Mouse (Mus musculus) forebrain, postnatal 0 days (tissue): Measurements from ENCODE around the gene Vps26c. TPM values are rescaled to one million over a fixed set of nuclear protein-coding genes. Genes with fewer than 3 reads are reported as not detected.
A peak's percentile ranks its signal among the peaks of the same experiment; 100 is the strongest.

ENCODE experiments used
- ATAC-seq: fragments of 200-750 bp; cut with Nextera tagmentation; 2 replicates; pipeline ENCODE4 v1.8.0; 2017; ENCODE audit warnings: mild to moderate bottlenecking, moderate library complexity
- DNase-seq: peaks from one replicate; pipeline ENCODE4 v3.0.0-alpha.2; 2015
- H3K27ac ChIP-seq: fragments of 300-500 bp; sonication (generic); 2 replicates; pipeline ENCODE4 v1.5.1; 2014; ENCODE audit warnings: low read depth, mild to moderate bottlenecking, antibody characterized with exemption, low read length, moderate library complexity, mixed read lengths
- H3K27me3 ChIP-seq: fragments of 300-500 bp; sonication (generic); 2 replicates; pipeline ENCODE4 v1.6.1; 2014; ENCODE audit warnings: mild to moderate bottlenecking, low read length, mixed read lengths; ENCODE audit not compliant: insufficient read depth
- H3K36me3 ChIP-seq: fragments of 300-500 bp; sonication (generic); 2 replicates; pipeline ENCODE4 v1.6.1; 2014; ENCODE audit warnings: mild to moderate bottlenecking, moderate library complexity; ENCODE audit not compliant: insufficient read depth
- H3K4me1 ChIP-seq: fragments of 300-500 bp; sonication (generic); 2 replicates; pipeline ENCODE4 v1.6.1; 2014; ENCODE audit warnings: antibody characterized with exemption; ENCODE audit not compliant: insufficient read depth
- H3K4me2 ChIP-seq: fragments of 300-500 bp; sonication (generic); 2 replicates; pipeline ENCODE4 v1.6.1; 2014; ENCODE audit warnings: low read depth, mild to moderate bottlenecking, moderate library complexity
- H3K4me3 ChIP-seq: fragments of 300-500 bp; sonication (generic); 2 replicates; pipeline ENCODE4 v1.5.1; 2014; ENCODE audit warnings: low read depth, low read length, mixed read lengths
- H3K9ac ChIP-seq: fragments of 300-500 bp; sonication (generic); 2 replicates; pipeline ENCODE4 v1.6.1; 2014; ENCODE audit warnings: mild to moderate bottlenecking
- H3K9me3 ChIP-seq: fragments of 300-500 bp; sonication (generic); 2 replicates; pipeline ENCODE4 v1.6.1; 2016; ENCODE audit warnings: low read length
- CTCF ChIP-seq: sonication (generic); IDR thresholded peaks from 2 replicates; pipeline ENCODE4 v1.5.1; 2016; ENCODE audit warnings: antibody characterized with exemption, control low read depth, low read depth
- WGBS: fragments of 180-500 bp; shearing (Covaris S2); extraction: QIAGEN DNeasy Blood & Tissue Kit; methylation state at CpG from one replicate; pipeline ENCODE4 v1.1.7; 2014; 5-methylcytosine and 5-hydroxymethylcytosine counted together
- polyA plus RNA-seq: library from polyadenylated mRNA; unstranded; fragments of >200 nt; fragmentation: Nextera tagmentation; extraction: Ambion mirVana; gene quantifications from 2 replicates; pipeline ENCODE4 v1.2.1, GENCODE M21; 2015
- total RNA-seq: library from RNA; depleted of rRNA; stranded (reverse); fragments of >200 nt; gene quantifications from 2 replicates; pipeline ENCODE4 v1.2.3, GENCODE M21; 2014; rRNA removed

The Vps26c gene
- 72.2 and 82.0 TPM in 2 replicates for total RNA-seq
- polyA plus RNA-seq, result 48.2 and 55.0 TPM in 2 replicates

DNA sequence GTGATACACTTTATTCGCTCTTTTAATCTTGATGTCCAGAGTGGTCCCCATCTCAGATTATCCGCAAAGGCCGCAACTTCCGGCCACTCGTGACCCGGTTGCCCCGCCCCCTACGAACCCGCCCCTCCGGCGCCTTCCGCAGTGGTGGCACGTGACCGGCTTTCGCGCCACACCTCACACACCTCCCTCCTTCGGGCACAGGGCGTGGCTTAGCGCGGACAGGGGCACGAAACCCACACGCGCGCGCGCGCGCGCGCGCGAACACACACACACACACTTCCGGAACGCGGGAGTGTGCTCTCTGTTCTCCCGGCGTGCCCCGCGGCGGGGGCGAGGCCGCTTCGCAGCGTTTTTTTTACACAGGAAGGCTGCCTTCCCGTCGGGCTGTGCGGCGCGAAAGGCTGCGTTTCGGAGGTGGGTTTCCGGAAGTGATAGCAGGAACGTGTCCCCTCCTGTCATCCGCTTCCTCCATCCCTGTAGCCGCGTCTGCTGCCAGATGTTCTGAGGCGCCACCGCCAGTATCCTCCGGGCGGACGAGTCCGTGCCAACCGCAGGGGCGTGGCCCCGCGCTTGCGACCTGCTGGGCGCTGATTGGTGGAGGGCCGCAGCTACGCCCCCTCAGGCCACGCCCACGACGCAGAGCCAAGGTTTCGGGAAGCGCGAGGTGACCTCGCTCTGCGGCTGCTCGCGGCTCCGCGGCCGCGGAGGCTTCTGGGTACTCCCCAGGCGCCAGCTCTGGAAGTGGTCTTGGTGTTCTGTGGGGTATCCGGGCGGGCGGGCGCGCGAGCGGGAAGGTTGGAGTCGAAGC lies at the start of gene Vps26c:
Gene Vps26c, minus strand, starts transcription at position 487 of the 808 bp plus-strand sequence.
- Histone ChIP-seq H3K4me2 (peak within 1 kb of the TSS; percentile 72), H3K4me1 (peaks cover 15% of the 10 kb centered on the region), H3K4me3 (peak within 1 kb of the TSS; percentile 65), H3K27me3 (no peaks in the 10 kb centered on the region), H3K27ac (peak within 1 kb of the TSS; percentile 94), H3K9ac (peak within 1 kb of the TSS; percentile 72), H3K9me3 (no peaks in the 10 kb centered on the region), H3K36me3 (no peaks in the 10 kb centered on the region)
- peak; percentile 92 for ATAC-seq
- 2% methylated on average over 93 of the region's 93 CpGs for WGBS
- DNase-seq, result peak; percentile 98
- TF ChIP-seq CTCF, result no peak

- peaks cover 13% of the 10 kb centered on the region for H3K4me1 ChIP-seq
- no peak overlapping the region for H3K4me3 ChIP-seq
- no peak overlapping the region for H3K4me2 ChIP-seq
- H3K27ac ChIP-seq, result no peak overlapping the region
- WGBS, result 81% methylated on average over 5 of the region's 5 CpGs
- no peak overlapping the region for H3K9ac ChIP-seq
- no peaks in the 10 kb centered on the region for H3K27me3 ChIP-seq
- no peaks in the 10 kb centered on the region for H3K9me3 ChIP-seq
- no peak for TF ChIP-seq CTCF
- H3K36me3 ChIP-seq, result no peaks in the 10 kb centered on the region
- ATAC-seq, result no peak
- DNase-seq, result no peak
Measured at GRCm38 (mm10) chr16:94575757-94576156, 49.1 kb upstream of the Vps26c start.

DNA sequence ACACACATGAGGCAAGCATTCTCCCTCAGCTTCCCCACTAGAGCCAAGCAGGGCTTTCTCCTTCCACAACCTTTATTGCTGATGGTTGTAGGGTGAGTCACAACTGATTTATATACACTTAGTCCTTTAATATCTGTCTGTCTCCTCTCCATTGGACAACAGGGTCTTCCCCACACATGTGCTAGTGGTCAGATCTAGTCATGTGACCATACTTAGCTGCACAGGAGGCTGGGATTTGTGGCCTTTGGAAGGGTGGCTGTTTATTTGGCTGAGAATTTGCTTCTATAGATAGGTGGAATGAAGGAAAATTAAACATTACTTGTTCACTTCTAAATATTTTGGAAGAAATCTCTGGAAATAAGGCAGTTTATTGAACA lies 48.1 kb upstream of the Vps26c start:
- H3K4me2 ChIP-seq, result no peak overlapping the region
- no peak for TF ChIP-seq CTCF
- no peak overlapping the region for H3K9ac ChIP-seq
- DNase-seq, result no peak
- H3K4me3 ChIP-seq, result no peak overlapping the region
- no peaks in the 10 kb centered on the region for H3K36me3 ChIP-seq
- no peak overlapping the region for H3K27ac ChIP-seq
- H3K27me3 ChIP-seq, result no peaks in the 10 kb centered on the region
- H3K4me1 ChIP-seq, result peaks cover 10% of the 10 kb centered on the region
- ATAC-seq, result no peak
- no peaks in the 10 kb centered on the region for H3K9me3 ChIP-seq

- Histone ChIP-seq H3K36me3 (no peaks in the 10 kb centered on the region), H3K4me3 (no peak overlapping the region), H3K9me3 (no peaks in the 10 kb centered on the region), H3K4me1 (peaks cover 10% of the 10 kb centered on the region), H3K27ac (no peak overlapping the region), H3K4me2 (no peak overlapping the region), H3K27me3 (no peaks in the 10 kb centered on the region), H3K9ac (no peak overlapping the region)
- no peak for ATAC-seq
- 74% methylated on average over 3 of the region's 3 CpGs for WGBS
- no peak for TF ChIP-seq CTCF
- no peak for DNase-seq
Measured at GRCm38 (mm10) chr16:94574025-94574717, 47.5 kb upstream of the Vps26c start.

GRCm38 (mm10) chr16:94572422-94572821 lies 45.8 kb upstream of the Vps26c start:
- Histone ChIP-seq H3K4me3 (no peak overlapping the region), H3K27ac (no peak overlapping the region)

DNA sequence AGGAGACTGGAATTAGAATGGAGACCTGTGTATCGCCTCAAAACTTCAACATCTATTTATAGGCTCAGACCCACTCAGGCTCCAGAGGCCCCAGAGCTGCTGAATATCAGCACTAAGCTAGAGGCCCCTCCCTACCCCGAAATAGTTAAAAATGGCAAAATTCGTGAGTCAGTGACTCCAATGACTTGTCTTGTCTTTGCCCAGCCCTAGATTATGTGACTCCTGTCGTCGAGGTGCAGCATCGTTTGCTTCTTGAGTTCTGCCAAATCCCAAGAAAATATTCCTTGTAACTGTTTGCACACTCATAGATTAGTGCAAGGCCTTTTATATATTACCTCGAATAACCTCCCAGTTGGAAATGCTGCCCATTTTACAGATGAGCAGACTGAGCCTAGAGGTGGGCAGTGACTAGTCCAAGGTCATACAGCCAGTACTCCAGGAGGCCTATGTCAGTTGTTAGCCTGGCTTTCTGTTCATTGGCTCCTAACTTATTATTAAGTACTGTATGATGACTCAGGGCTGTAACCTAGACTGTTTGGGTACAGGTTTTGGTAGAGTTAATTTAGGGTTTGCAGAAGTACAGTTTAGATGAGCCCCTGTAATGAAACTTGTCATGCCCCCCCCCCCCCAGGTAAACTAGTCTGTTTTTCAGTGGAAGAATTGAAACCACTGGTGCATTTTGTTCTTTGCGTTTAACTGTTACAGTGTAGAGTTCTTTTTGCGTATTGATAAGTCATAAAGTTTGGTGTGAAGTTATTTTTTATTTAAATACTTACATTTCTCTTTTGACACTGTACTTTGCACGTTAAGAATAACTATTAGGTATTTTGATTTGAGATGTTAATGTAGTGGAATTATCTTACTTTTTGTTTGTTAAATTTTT lies 44.7 kb upstream of the Vps26c start:
- H3K4me3 ChIP-seq, result peak overlapping the region; percentile 98
- H3K4me2 ChIP-seq, result peak overlapping the region; percentile 51
- no peaks in the 10 kb centered on the region for H3K9me3 ChIP-seq
- TF ChIP-seq CTCF, result no peak
- H3K36me3 ChIP-seq, result no peaks in the 10 kb centered on the region
- H3K27ac ChIP-seq, result peak overlapping the region; percentile 100
- WGBS, result 21% methylated on average over 10 of the region's 10 CpGs
- peak overlapping the region; percentile 97 for H3K9ac ChIP-seq
- no peaks in the 10 kb centered on the region for H3K27me3 ChIP-seq
- peak; percentile 10 for DNase-seq
- ATAC-seq, result no peak
- H3K4me1 ChIP-seq, result peaks cover 7% of the 10 kb centered on the region

More at GRCm38 (mm10) chr16:94572422-94572821, 45.8 kb upstream of the Vps26c start:
- Histone ChIP-seq H3K27me3 (no peaks in the 10 kb centered on the region), H3K9me3 (no peaks in the 10 kb centered on the region), H3K4me2 (peak overlapping the region; percentile 35; the same call in 1 of the 2 replicates), H3K9ac (no peak overlapping the region), H3K36me3 (no peaks in the 10 kb centered on the region), H3K4me1 (peaks cover 10% of the 10 kb centered on the region)
- DNase-seq, result no peak
- no peak for ATAC-seq
- no peak for TF ChIP-seq CTCF
- 24% methylated on average over 2 of the region's 2 CpGs for WGBS
